Mouse (Mus musculus) liver, adult 2 months (tissue): ENCODE measurements around the gene Aadacl4. TPM values are rescaled to one million over a fixed set of nuclear protein-coding genes. Genes with fewer than 3 reads are reported as not detected.

Experiments
- DNase-seq: peaks from one replicate; pipeline ENCODE4 v3.0.0-alpha.2; 2011; ENCODE audit warnings: low read depth, low spot score; ENCODE audit errors: extremely low read depth
- H3K27ac ChIP-seq: fragments of 200-500 bp; replicated peaks from 2 replicates; pipeline ENCODE4 v1.5.1; 2012; ENCODE audit warnings: low read depth, mild to moderate bottlenecking, control low read depth, inconsistent platforms, low read length; ENCODE audit not compliant: insufficient read depth
- H3K27me3 ChIP-seq: fragments of 200-500 bp; 2 replicates; pipeline ENCODE4 v1.6.1; 2012; ENCODE audit warnings: mild to moderate bottlenecking, moderate library complexity, low read length, inconsistent platforms; ENCODE audit not compliant: control insufficient read depth, insufficient read depth
- H3K36me3 ChIP-seq: fragments of 200-500 bp; 2 replicates; pipeline ENCODE4 v1.6.1; 2012; ENCODE audit warnings: low read length, inconsistent platforms; ENCODE audit not compliant: control insufficient read depth, insufficient read depth
- H3K4me1 ChIP-seq: fragments of 200-500 bp; 2 replicates; pipeline ENCODE4 v1.6.1; 2011; ENCODE audit warnings: low read length; ENCODE audit not compliant: control insufficient read depth, insufficient read depth
- H3K4me3 ChIP-seq: fragments of 200-500 bp; 2 replicates; pipeline ENCODE4 v1.5.1; 2011; ENCODE audit warnings: low read depth, mild to moderate bottlenecking, control low read depth, low read length, moderate library complexity; ENCODE audit not compliant: insufficient read depth
- H3K79me2 ChIP-seq: fragments of 200-500 bp; 2 replicates; pipeline ENCODE4 v1.6.1; 2012; ENCODE audit warnings: inconsistent platforms, mild to moderate bottlenecking, low read length, moderate library complexity; ENCODE audit not compliant: control insufficient read depth, insufficient read depth
- H3K9ac ChIP-seq: fragments of 200-500 bp; 2 replicates; pipeline ENCODE4 v1.6.1; 2012; ENCODE audit warnings: low read depth, mild to moderate bottlenecking, control low read depth, inconsistent platforms, low read length
- CTCF ChIP-seq: fragments of 200-500 bp; IDR thresholded peaks from 2 replicates; pipeline ENCODE4 v1.5.1; 2011; ENCODE audit warnings: low read depth, low read length, control low read depth
- POLR2A ChIP-seq: fragments of 200-500 bp; IDR thresholded peaks from 2 replicates; pipeline ENCODE4 v1.6.1; 2011; ENCODE audit warnings: low read length, control low read depth; ENCODE audit not compliant: insufficient read depth; ENCODE audit errors: extremely low read depth
- polyA plus RNA-seq: library from polyadenylated mRNA; depleted of rRNA; stranded (reverse); fragments of >200 nt; gene quantifications from 2 replicates; pipeline ENCODE4 v1.2.3, GENCODE M21; 2012; rRNA removed
- total RNA-seq: library from RNA; depleted of rRNA; stranded (reverse); fragments of >200 nt; gene quantifications from 2 replicates; pipeline ENCODE4 v1.2.3, GENCODE M21; 2014; rRNA removed

The Aadacl4 gene
- total and polyA plus RNA-seq, 2 experiments = not detected

- Histone ChIP-seq H3K4me1 (no peaks in the 10 kb centered on the region), H3K36me3 (no peaks in the 10 kb centered on the region), H3K79me2 (no peaks in the 10 kb centered on the region), H3K27ac (no peak overlapping the region), H3K9ac (no peak overlapping the region), H3K4me3 (no peak overlapping the region), H3K27me3 (no peaks in the 10 kb centered on the region)
- TF ChIP-seq POLR2A (no peak), CTCF (no peak)
- no peak for DNase-seq
Observed at GRCm38 (mm10) chr4:144638263-144638662, 24.8 kb downstream of the Aadacl4 start.

Other genes with a start within 250 kb of the Aadacl4 start
- gene Pramef20, start 235.8 kb upstream of the Aadacl4 start, total RNA-seq = not detected in 2 replicates
- not detected in 2 replicates for gene Pramef20, start 235.8 kb upstream of the Aadacl4 start, polyA plus RNA-seq
- gene Pramef12, start 205.2 kb upstream of the Aadacl4 start, total RNA-seq = not detected in 2 replicates
- gene Pramef12, start 205.2 kb upstream of the Aadacl4 start, polyA plus RNA-seq = not detected in 2 replicates
- gene 1700012P22Rik, start 174.9 kb upstream of the Aadacl4 start, total RNA-seq = not detected in 2 replicates
- gene 1700012P22Rik, start 174.9 kb upstream of the Aadacl4 start, polyA plus RNA-seq = not detected in 2 replicates
- not detected in 2 replicates for gene Gm9944, start 160.4 kb upstream of the Aadacl4 start, total RNA-seq
- not detected in 2 replicates for gene Gm9944, start 160.4 kb upstream of the Aadacl4 start, polyA plus RNA-seq
- gene Aadacl3, start 150.0 kb upstream of the Aadacl4 start, total RNA-seq = not detected in 2 replicates
- gene Aadacl3, start 150.0 kb upstream of the Aadacl4 start, polyA plus RNA-seq = not detected in 2 replicates
- not detected in 2 replicates for gene 9430007A20Rik, start 93.9 kb upstream of the Aadacl4 start, total RNA-seq
- gene 9430007A20Rik, start 93.9 kb upstream of the Aadacl4 start, polyA plus RNA-seq = not detected in 2 replicates
- not detected in 2 replicates for gene Gm13124, start 48.6 kb upstream of the Aadacl4 start, total RNA-seq
- not detected in 2 replicates for gene Gm13124, start 48.6 kb upstream of the Aadacl4 start, polyA plus RNA-seq
- not detected in 2 replicates for gene Gm436, start 72.7 kb downstream of the Aadacl4 start, total RNA-seq
- gene Gm436, start 72.7 kb downstream of the Aadacl4 start, polyA plus RNA-seq = not detected in 2 replicates
- gene Gm13178, start 107.7 kb downstream of the Aadacl4 start, total RNA-seq = not detected in 2 replicates
- not detected in 2 replicates for gene Gm13178, start 107.7 kb downstream of the Aadacl4 start, polyA plus RNA-seq
- not detected in 2 replicates for gene Gm438, start 172.9 kb downstream of the Aadacl4 start, total RNA-seq
- gene Gm438, start 172.9 kb downstream of the Aadacl4 start, polyA plus RNA-seq = not detected in 2 replicates